Mouse (Mus musculus) intestine, postnatal 0 days (tissue): Measurements from ENCODE around the gene Akr1c18. TPM values are rescaled to one million over a fixed set of nuclear protein-coding genes. Genes with fewer than 3 reads are reported as not detected.

Experiments used
- ATAC-seq: fragments of 200-750 bp; cut with Nextera tagmentation; 2 replicates; pipeline ENCODE4 v1.8.0; 2017; ENCODE audit warnings: mild to moderate bottlenecking, moderate TSS enrichment, moderate library complexity
- H3K27ac ChIP-seq: fragments of 300-500 bp; sonication (generic); 2 replicates; pipeline ENCODE4 v1.5.1; 2014; ENCODE audit warnings: mild to moderate bottlenecking, low read depth, low read length, moderate library complexity
- H3K27me3 ChIP-seq: fragments of 300-500 bp; sonication (generic); replicated peaks from 2 replicates; pipeline ENCODE4 v1.6.1; 2014; ENCODE audit warnings: low read length, mixed read lengths; ENCODE audit not compliant: control insufficient read depth, insufficient read depth
- H3K36me3 ChIP-seq: fragments of 300-500 bp; sonication (generic); 2 replicates; pipeline ENCODE4 v1.6.1; 2014; ENCODE audit warnings: mild to moderate bottlenecking, moderate library complexity; ENCODE audit not compliant: control insufficient read depth, insufficient read depth
- H3K4me1 ChIP-seq: fragments of 300-500 bp; sonication (generic); replicated peaks from 2 replicates; pipeline ENCODE4 v1.6.1; 2014; ENCODE audit warnings: antibody characterized with exemption, low read length, mixed read lengths; ENCODE audit not compliant: control insufficient read depth, insufficient read depth
- H3K4me2 ChIP-seq: fragments of 300-500 bp; sonication (generic); replicated peaks from 2 replicates; pipeline ENCODE4 v1.6.1; 2014; ENCODE audit warnings: low read depth, mild to moderate bottlenecking, moderate library complexity
- H3K4me3 ChIP-seq: fragments of 300-500 bp; sonication (generic); 2 replicates; pipeline ENCODE4 v1.5.1; 2014; ENCODE audit warnings: low read depth, low read length
- H3K9ac ChIP-seq: fragments of 300-500 bp; sonication (generic); 2 replicates; pipeline ENCODE4 v1.6.1; 2014; ENCODE audit warnings: mild to moderate bottlenecking, low read depth, low read length
- H3K9me3 ChIP-seq: fragments of 300-500 bp; sonication (generic); 2 replicates; pipeline ENCODE4 v1.6.1; 2016; ENCODE audit warnings: mixed run types; ENCODE audit not compliant: control insufficient read depth
- CTCF ChIP-seq: sonication (generic); IDR thresholded peaks from 2 replicates; pipeline ENCODE4 v1.5.1; 2016; ENCODE audit warnings: low read depth, mild to moderate bottlenecking, control low read depth, antibody characterized with exemption, moderate library complexity
- WGBS: fragments of 180-500 bp; shearing (Covaris S2); extraction: QIAGEN DNeasy Blood & Tissue Kit; methylation state at CpG from one replicate; pipeline ENCODE4 v1.1.7; 2014; 5-methylcytosine and 5-hydroxymethylcytosine counted together
- polyA plus RNA-seq: library from polyadenylated mRNA; unstranded; fragments of >200 nt; fragmentation: Nextera tagmentation; extraction: Ambion mirVana; gene quantifications from 2 replicates; pipeline ENCODE4 v1.2.1, GENCODE M21; 2015

The Akr1c18 gene
- polyA plus RNA-seq, 1 experiment from 2014 or later = 0.38 TPM

- no peaks in the 10 kb centered on the region for H3K36me3 ChIP-seq
- ATAC-seq = peak; percentile 33; the same call in 1 of the 2 replicates
- peak; percentile 89 for TF ChIP-seq CTCF
- H3K27me3 ChIP-seq = no peaks in the 10 kb centered on the region
- H3K27ac ChIP-seq = no peak overlapping the region
- no peaks in the 10 kb centered on the region for H3K9me3 ChIP-seq
- no peak overlapping the region for H3K4me3 ChIP-seq
- no peaks in the 10 kb centered on the region for H3K4me1 ChIP-seq
- 26% methylated on average over 6 of the region's 6 CpGs for WGBS
- H3K4me2 ChIP-seq = no peak overlapping the region
- H3K9ac ChIP-seq = no peak overlapping the region
Observed at GRCm38 (mm10) chr13:4110281-4111188, 39.9 kb downstream of the Akr1c18 start.

GRCm38 (mm10) chr13:4102721-4103120 lies 47.7 kb downstream of the Akr1c18 start:
- Histone ChIP-seq H3K9me3 (no peaks in the 10 kb centered on the region), H3K27ac (no peak overlapping the region), H3K4me2 (no peak overlapping the region), H3K9ac (no peak overlapping the region), H3K27me3 (no peaks in the 10 kb centered on the region), H3K4me1 (no peaks in the 10 kb centered on the region), H3K36me3 (no peaks in the 10 kb centered on the region), H3K4me3 (no peak overlapping the region)
- ATAC-seq = no peak
- no peak for TF ChIP-seq CTCF

GRCm38 (mm10) chr13:4101691-4102090 lies 48.8 kb downstream of the Akr1c18 start:
- no peak for ATAC-seq
- Histone ChIP-seq H3K9me3 (no peaks in the 10 kb centered on the region), H3K27me3 (no peaks in the 10 kb centered on the region), H3K4me2 (no peak overlapping the region), H3K36me3 (no peaks in the 10 kb centered on the region), H3K4me1 (no peaks in the 10 kb centered on the region), H3K9ac (no peak overlapping the region), H3K4me3 (no peak overlapping the region), H3K27ac (no peak overlapping the region)
- TF ChIP-seq CTCF = no peak

Other genes with a start within 250 kb of the Akr1c18 start
- gene Net1, start 232.4 kb downstream of the Akr1c18 start, polyA plus RNA-seq = 106 and 109 TPM in 2 replicates
- gene Tubal3, start 232.4 kb downstream of the Akr1c18 start, polyA plus RNA-seq = 44.1 and 58.4 TPM in 2 replicates
- gene Ucn3, start 205.3 kb downstream of the Akr1c18 start, polyA plus RNA-seq = 0.43 and 0.51 TPM in 2 replicates
- 8.5 and 11.0 TPM in 2 replicates for gene Akr1c14, start 101.6 kb downstream of the Akr1c18 start, polyA plus RNA-seq
- 458 and 493 TPM in 2 replicates for gene Akr1c13, start 40.5 kb upstream of the Akr1c18 start, polyA plus RNA-seq
- 936 and 1,023 TPM in 2 replicates for gene Akr1c19, start 78.0 kb upstream of the Akr1c18 start, polyA plus RNA-seq
- gene Akr1c12, start 128.8 kb upstream of the Akr1c18 start, polyA plus RNA-seq = 215 and 226 TPM in 2 replicates